Mouse (Mus musculus): Measurements from ENCODE around the gene Commd1. TPM values are rescaled to one million over a fixed set of nuclear protein-coding genes. Genes with fewer than 3 reads are reported as not detected.

Gene Commd1
- polyA plus RNA-seq, 1 experiment from 2014 or later: 222 TPM

- peaks cover 24% of the 10 kb centered on the region for H3K4me1 ChIP-seq
- ATAC-seq: no peak
- H3K27ac ChIP-seq: no peak overlapping the region
- no peak overlapping the region for H3K4me3 ChIP-seq
- H3K9ac ChIP-seq: no peak overlapping the region
- H3K36me3 ChIP-seq: peaks cover 12% of the 10 kb centered on the region; the same call in 1 of the 2 replicates
- H3K9me3 ChIP-seq (replicated peaks): no peaks in the 10 kb centered on the region
- no peak overlapping the region for H3K4me2 ChIP-seq
- H3K27me3 ChIP-seq (replicated peaks): no peaks in the 10 kb centered on the region
- 56% methylated on average over 2 of the region's 2 CpGs for WGBS (ENCODE audit: insufficient replicate concordance)
These were observed 79.3 kb downstream of the Commd1 start for GRCm38 (mm10) chr11:22902923-22903322.

- Histone ChIP-seq H3K36me3 (peaks cover 12% of the 10 kb centered on the region; the same call in 1 of the 2 replicates), H3K27ac (no peak overlapping the region), H3K4me1 (peaks cover 11% of the 10 kb centered on the region; the same call in 1 of the 2 replicates), H3K4me3 (no peak overlapping the region), H3K9ac (no peak overlapping the region), H3K9me3 (replicated peaks) (no peaks in the 10 kb centered on the region), H3K27me3 (replicated peaks) (no peaks in the 10 kb centered on the region), H3K4me2 (no peak overlapping the region)
- WGBS (ENCODE audit: insufficient replicate concordance): 44% methylated on average over 3 of the region's 3 CpGs
- ATAC-seq: no peak
These were observed 82.1 kb downstream of the Commd1 start for GRCm38 (mm10) chr11:22900041-22900440.

GRCm38 (mm10) chr11:22897642-22898041, 84.5 kb downstream of the Commd1 start:
- WGBS (ENCODE audit: insufficient replicate concordance): 74% methylated on average over 4 of the region's 4 CpGs
- no peak for ATAC-seq
- Histone ChIP-seq H3K27ac (no peak overlapping the region), H3K4me3 (no peak overlapping the region), H3K4me1 (0 out of 2 replicates have a peak, but pooled peaks cover 5% of the 10 kb centered on the region), H3K27me3 (replicated peaks) (no peaks in the 10 kb centered on the region; the same call in 1 of the 2 replicates), H3K36me3 (peaks cover 12% of the 10 kb centered on the region; the same call in 1 of the 2 replicates), H3K4me2 (no peak overlapping the region), H3K9me3 (replicated peaks) (no peaks in the 10 kb centered on the region), H3K9ac (no peak overlapping the region)

GRCm38 (mm10) chr11:22897127-22897526, 85.1 kb downstream of the Commd1 start:
- 66% methylated on average over 4 of the region's 4 CpGs for WGBS (ENCODE audit: insufficient replicate concordance)
- Histone ChIP-seq H3K9me3 (replicated peaks) (no peaks in the 10 kb centered on the region), H3K36me3 (peaks cover 12% of the 10 kb centered on the region; the same call in 1 of the 2 replicates), H3K4me2 (no peak overlapping the region), H3K9ac (no peak overlapping the region), H3K27ac (no peak overlapping the region), H3K4me1 (0 out of 2 replicates have a peak, but pooled peaks cover 5% of the 10 kb centered on the region), H3K4me3 (no peak overlapping the region), H3K27me3 (replicated peaks) (no peaks in the 10 kb centered on the region; the same call in 1 of the 2 replicates)
- ATAC-seq: no peak

GRCm38 (mm10) chr11:22893075-22893474, 89.1 kb downstream of the Commd1 start:
- Histone ChIP-seq H3K4me2 (no peak overlapping the region), H3K27ac (no peak overlapping the region), H3K36me3 (no peaks in the 10 kb centered on the region), H3K9me3 (replicated peaks) (no peaks in the 10 kb centered on the region), H3K4me3 (no peak overlapping the region), H3K4me1 (no peaks in the 10 kb centered on the region), H3K9ac (no peak overlapping the region), H3K27me3 (replicated peaks) (no peaks in the 10 kb centered on the region; the same call in 1 of the 2 replicates)
- 68% methylated on average over 3 of the region's 3 CpGs for WGBS (ENCODE audit: insufficient replicate concordance)
- ATAC-seq: no peak

GRCm38 (mm10) chr11:22892466-22892865, 89.7 kb downstream of the Commd1 start:
- Histone ChIP-seq H3K4me3 (no peak overlapping the region), H3K9me3 (replicated peaks) (no peaks in the 10 kb centered on the region), H3K4me2 (no peak overlapping the region), H3K27me3 (replicated peaks) (no peaks in the 10 kb centered on the region; the same call in 1 of the 2 replicates), H3K27ac (no peak overlapping the region), H3K9ac (no peak overlapping the region), H3K36me3 (no peaks in the 10 kb centered on the region), H3K4me1 (no peaks in the 10 kb centered on the region)
- 70% methylated on average over 6 of the region's 6 CpGs for WGBS (ENCODE audit: insufficient replicate concordance)
- ATAC-seq: no peak

GRCm38 (mm10) chr11:22891876-22892275, 90.3 kb downstream of the Commd1 start:
- Histone ChIP-seq H3K4me1 (no peaks in the 10 kb centered on the region), H3K36me3 (no peaks in the 10 kb centered on the region), H3K27me3 (replicated peaks) (no peaks in the 10 kb centered on the region; the same call in 1 of the 2 replicates), H3K4me2 (no peak overlapping the region), H3K9me3 (replicated peaks) (no peaks in the 10 kb centered on the region), H3K4me3 (no peak overlapping the region), H3K27ac (no peak overlapping the region), H3K9ac (no peak overlapping the region)
- WGBS (ENCODE audit: insufficient replicate concordance): 68% methylated on average over 7 of the region's 7 CpGs
- no peak for ATAC-seq

GRCm38 (mm10) chr11:22891242-22891641, 90.9 kb downstream of the Commd1 start:
- Histone ChIP-seq H3K36me3 (no peaks in the 10 kb centered on the region), H3K27ac (no peak overlapping the region), H3K4me2 (no peak overlapping the region), H3K4me3 (no peak overlapping the region), H3K9ac (no peak overlapping the region), H3K27me3 (replicated peaks) (no peaks in the 10 kb centered on the region; the same call in 1 of the 2 replicates), H3K4me1 (no peaks in the 10 kb centered on the region), H3K9me3 (replicated peaks) (no peaks in the 10 kb centered on the region)
- 33% methylated on average over 9 of the region's 9 CpGs for WGBS (ENCODE audit: insufficient replicate concordance)
- ATAC-seq: no peak

GRCm38 (mm10) chr11:22889224-22889623, 93.0 kb downstream of the Commd1 start:
- Histone ChIP-seq H3K9ac (no peak overlapping the region), H3K4me1 (no peaks in the 10 kb centered on the region), H3K27ac (no peak overlapping the region), H3K36me3 (no peaks in the 10 kb centered on the region), H3K4me3 (no peak overlapping the region), H3K4me2 (no peak overlapping the region), H3K27me3 (replicated peaks) (no peaks in the 10 kb centered on the region; the same call in 1 of the 2 replicates), H3K9me3 (replicated peaks) (no peaks in the 10 kb centered on the region)
- no peak for ATAC-seq
- 88% methylated on average over 3 of the region's 3 CpGs for WGBS (ENCODE audit: insufficient replicate concordance)

- no peak for ATAC-seq
- no peak overlapping the region for H3K4me3 ChIP-seq
- H3K27me3 ChIP-seq (replicated peaks): no peaks in the 10 kb centered on the region
- WGBS (ENCODE audit: insufficient replicate concordance): 85% methylated on average over 4 of the region's 4 CpGs
- no peak overlapping the region for H3K9ac ChIP-seq
- no peak overlapping the region for H3K4me2 ChIP-seq
- no peaks in the 10 kb centered on the region for H3K4me1 ChIP-seq
- H3K27ac ChIP-seq: no peak overlapping the region
- H3K36me3 ChIP-seq: no peaks in the 10 kb centered on the region
- no peaks in the 10 kb centered on the region for H3K9me3 ChIP-seq (replicated peaks)
These were observed 95.2 kb downstream of the Commd1 start for GRCm38 (mm10) chr11:22886991-22887390.

GRCm38 (mm10) chr11:22885350-22885749, 96.8 kb downstream of the Commd1 start:
- ATAC-seq: no peak
- no peaks in the 10 kb centered on the region for H3K36me3 ChIP-seq
- 42% methylated on average over 1 of the region's 1 CpGs for WGBS (ENCODE audit: insufficient replicate concordance)

GRCm38 (mm10) chr11:22883676-22884075, 98.5 kb downstream of the Commd1 start:
- Histone ChIP-seq H3K36me3 (no peaks in the 10 kb centered on the region), H3K4me2 (no peak overlapping the region), H3K9me3 (replicated peaks) (no peaks in the 10 kb centered on the region), H3K9ac (no peak overlapping the region), H3K4me1 (no peaks in the 10 kb centered on the region), H3K27me3 (replicated peaks) (no peaks in the 10 kb centered on the region), H3K27ac (no peak overlapping the region), H3K4me3 (no peak overlapping the region)
- ATAC-seq: no peak
- WGBS (ENCODE audit: insufficient replicate concordance): 61% methylated on average over 2 of the region's 2 CpGs

More at GRCm38 (mm10) chr11:22885350-22885749, 96.8 kb downstream of the Commd1 start:
- no peak overlapping the region for H3K27ac ChIP-seq
- no peaks in the 10 kb centered on the region for H3K27me3 ChIP-seq (replicated peaks)
- no peak overlapping the region for H3K4me2 ChIP-seq
- no peak overlapping the region for H3K9ac ChIP-seq
- no peaks in the 10 kb centered on the region for H3K4me1 ChIP-seq
- no peaks in the 10 kb centered on the region for H3K9me3 ChIP-seq (replicated peaks)
- no peak overlapping the region for H3K4me3 ChIP-seq

GRCm38 (mm10) chr11:22882926-22883325, 99.3 kb downstream of the Commd1 start:
- Histone ChIP-seq H3K9ac (no peak overlapping the region), H3K36me3 (no peaks in the 10 kb centered on the region), H3K4me3 (no peak overlapping the region), H3K27ac (no peak overlapping the region), H3K9me3 (replicated peaks) (no peaks in the 10 kb centered on the region), H3K4me2 (no peak overlapping the region), H3K4me1 (no peaks in the 10 kb centered on the region), H3K27me3 (replicated peaks) (no peaks in the 10 kb centered on the region)
- ATAC-seq: no peak
